Mouse (Mus musculus) embryonic stem cell, embryonic (primary cell): ENCODE measurements at regions not wholly inside any gene's neighbourhood (a gene's known extent, or its start where the extent isn't known, plus 50 kb on each side); places are given as distances from the start of the nearest gene placed in this dataset.

Experiments used
- CTCF ChIA-PET, 4 experiments: fragments of 300-600 bp in 2 of 4; fragments of 350-600 bp in 2 of 4; sonication (Branson Sonifier 250); formaldehyde crosslinking; loops; one replicate each; lab custom pipeline; 2022; ENCODE audit warnings: inconsistent platforms in 2 of 4; lab: Charles Lee
- POLR2A ChIA-PET, 4 experiments: fragments of 300-600 bp in 2 of 4; fragments of 350-600 bp in 2 of 4; sonication (Branson Sonifier 250); formaldehyde crosslinking; loops; one replicate each; lab custom pipeline; 2022; ENCODE audit warnings: antibody characterized with exemption in 4 of 4, inconsistent platforms in 1 of 4; lab: Charles Lee

DNA sequence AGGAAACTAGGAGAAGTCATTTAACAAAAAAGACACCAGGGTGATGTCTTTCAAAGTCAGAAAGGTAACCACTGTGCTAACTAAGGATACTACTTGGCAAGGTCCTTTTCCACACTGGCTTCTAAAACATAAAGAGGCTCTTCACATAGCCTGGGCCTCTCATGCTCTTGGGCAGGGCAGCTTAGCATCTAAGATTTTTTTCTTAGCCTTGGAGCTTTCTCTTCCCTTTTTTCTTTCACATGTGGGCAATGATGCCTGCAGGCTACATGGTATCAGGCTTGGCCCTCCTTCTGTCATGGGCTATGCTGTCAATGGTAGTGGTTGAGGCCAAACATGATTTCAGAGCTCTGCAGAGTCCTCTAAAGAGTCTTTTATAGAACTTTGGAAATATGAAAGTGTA, 60.6 kb downstream of the Serpinb6d start:
- CTCF ChIA-PET: no interaction called here
- POLR2A ChIA-PET: no interaction called here

DNA sequence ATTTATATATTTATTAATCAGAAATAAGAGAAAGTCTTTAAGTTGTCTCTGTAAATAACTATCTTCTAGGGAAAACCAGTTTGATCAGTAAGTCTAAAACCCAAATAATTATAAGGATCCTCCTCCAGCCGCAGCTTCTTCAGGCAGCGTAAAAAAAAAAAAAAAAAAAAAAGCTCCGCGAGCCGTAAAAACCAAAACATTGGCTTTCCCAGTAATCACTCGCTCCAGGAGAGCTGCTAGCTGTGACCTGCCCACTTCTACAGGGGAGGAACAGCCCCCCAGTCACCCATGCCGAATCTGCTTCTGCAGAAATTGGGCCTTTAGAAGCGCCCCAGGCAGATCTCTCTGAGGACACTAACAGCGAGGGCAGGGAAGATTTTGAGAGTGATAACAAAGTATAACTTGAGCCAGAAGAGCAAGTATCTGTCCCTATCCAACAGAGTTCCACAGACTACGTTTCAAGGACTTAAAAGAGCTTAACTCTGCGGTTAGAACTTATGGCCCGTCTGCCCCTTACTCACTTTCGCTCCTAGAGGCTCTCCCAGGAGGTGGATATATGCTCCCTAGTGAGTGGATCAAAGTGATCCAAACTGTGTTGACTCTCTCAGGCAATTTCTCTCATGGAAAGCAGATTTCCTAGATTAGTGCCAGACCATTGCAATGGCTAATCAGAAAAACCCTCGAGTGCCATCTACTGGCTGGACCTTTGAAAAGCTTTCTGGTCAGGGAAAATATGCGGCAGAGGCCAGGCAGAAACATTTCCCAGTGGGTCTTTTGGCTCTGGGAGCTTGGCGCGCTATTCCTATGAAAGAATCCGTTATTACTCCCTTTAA, 80.7 kb downstream of the Serpinb6e start:
- CTCF ChIA-PET: interaction anchor here (0.5 to 1.5 kb wide), 11 partner anchors 14 to 982 kb away, joined by 3 to 7 read pairs (median 4); no protein-coding TSS in a partner anchor
- POLR2A ChIA-PET: interaction anchor here in 2 of 4 experiments (0.6 to 1.9 kb wide), 2 partner anchors 159 to 853 kb away, joined by 3 to 8 read pairs; no protein-coding TSS in a partner anchor

- POLR2A ChIA-PET: no interaction called here
- CTCF ChIA-PET: interaction anchor here in 3 of 4 experiments (0.5 to 1.5 kb wide), 5 partner anchors 15 to 935 kb away, joined by 3 to 4 read pairs (median 4); no protein-coding TSS in a partner anchor
Measured at GRCm38 (mm10) chr13:33763295-33763916, 79.8 kb downstream of the Serpinb6e start.
